Mouse (Mus musculus): Measurements from ENCODE around the gene Slc4a2. TPM values are rescaled to one million over a fixed set of nuclear protein-coding genes. Genes with fewer than 3 reads are reported as not detected.

Gene Slc4a2
- polyA plus RNA-seq, 1 experiment from 2014 or later: 11.5 TPM

GRCm38 (mm10) chr5:24475476-24476241 lies 52.0 kb downstream of the Slc4a2 start:
- H3K4me2 ChIP-seq (ENCODE audit: low read length): no peak overlapping the region
- no peak for DNase-seq (ENCODE audit: low spot score)
- WGBS: 72% methylated on average over 6 of the region's 6 CpGs

GRCm38 (mm10) chr5:24477909-24478308 lies 54.3 kb downstream of the Slc4a2 start:
- WGBS: 95% methylated on average over 9 of the region's 9 CpGs
- H3K27me3 ChIP-seq (replicated peaks; ENCODE audit: control insufficient read depth, insufficient read depth, low read length): peaks cover 21% of the 10 kb centered on the region; the same call in 1 of the 2 replicates
- no peak for DNase-seq (ENCODE audit: low spot score)

More at GRCm38 (mm10) chr5:24475476-24476241, 52.0 kb downstream of the Slc4a2 start:
- no peaks in the 10 kb centered on the region for H3K9me3 ChIP-seq (replicated peaks; ENCODE audit: control insufficient read depth, low read length)
- peaks cover 45% of the 10 kb centered on the region for H3K36me3 ChIP-seq (ENCODE audit: control insufficient read depth, insufficient read depth, low read length)
- H3K4me3 ChIP-seq (ENCODE audit: low read depth, low read length): no peak overlapping the region
- no peak overlapping the region for H3K27ac ChIP-seq (ENCODE audit: low read depth, low read length)
- H3K9ac ChIP-seq (ENCODE audit: low read length): no peak overlapping the region
- peaks cover 9% of the 10 kb centered on the region for H3K4me1 ChIP-seq (ENCODE audit: control insufficient read depth, insufficient read depth, low read length)
- H3K27me3 ChIP-seq (replicated peaks; ENCODE audit: control insufficient read depth, insufficient read depth, low read length): peaks cover 21% of the 10 kb centered on the region; the same call in 1 of the 2 replicates
- ATAC-seq: no peak

GRCm38 (mm10) chr5:24481647-24482046 lies 58.0 kb downstream of the Slc4a2 start:
- WGBS: 3% methylated on average over 3 of the region's 4 CpGs
- Histone ChIP-seq H3K36me3 (ENCODE audit: control insufficient read depth, insufficient read depth, low read length) (peaks cover 70% of the 10 kb centered on the region), H3K27me3 (replicated peaks; ENCODE audit: control insufficient read depth, insufficient read depth, low read length) (no peaks in the 10 kb centered on the region), H3K4me2 (ENCODE audit: low read length) (no peak overlapping the region), H3K27ac (ENCODE audit: low read depth, low read length) (no peak overlapping the region), H3K9ac (ENCODE audit: low read length) (no peak overlapping the region; the same call in 1 of the 2 replicates), H3K4me1 (ENCODE audit: control insufficient read depth, insufficient read depth, low read length) (peaks cover 21% of the 10 kb centered on the region), H3K9me3 (replicated peaks; ENCODE audit: control insufficient read depth, low read length) (no peaks in the 10 kb centered on the region), H3K4me3 (ENCODE audit: low read depth, low read length) (no peak overlapping the region)
- peak; percentile 87 for DNase-seq (ENCODE audit: low spot score)
- ATAC-seq: peak; percentile 56

More at GRCm38 (mm10) chr5:24477909-24478308, 54.3 kb downstream of the Slc4a2 start:
- Histone ChIP-seq H3K4me3 (ENCODE audit: low read depth, low read length) (no peak overlapping the region), H3K9me3 (replicated peaks; ENCODE audit: control insufficient read depth, low read length) (no peaks in the 10 kb centered on the region), H3K27ac (ENCODE audit: low read depth, low read length) (no peak overlapping the region), H3K36me3 (ENCODE audit: control insufficient read depth, insufficient read depth, low read length) (peaks cover 62% of the 10 kb centered on the region), H3K4me1 (ENCODE audit: control insufficient read depth, insufficient read depth, low read length) (peaks cover 14% of the 10 kb centered on the region), H3K4me2 (ENCODE audit: low read length) (no peak overlapping the region), H3K9ac (ENCODE audit: low read length) (no peak overlapping the region)
- ATAC-seq: no peak

- DNase-seq (ENCODE audit: low spot score): no peak
- Histone ChIP-seq H3K36me3 (ENCODE audit: control insufficient read depth, insufficient read depth, low read length) (peaks cover 69% of the 10 kb centered on the region), H3K27me3 (replicated peaks; ENCODE audit: control insufficient read depth, insufficient read depth, low read length) (no peaks in the 10 kb centered on the region), H3K4me3 (ENCODE audit: low read depth, low read length) (no peak overlapping the region), H3K27ac (ENCODE audit: low read depth, low read length) (no peak overlapping the region), H3K4me1 (ENCODE audit: control insufficient read depth, insufficient read depth, low read length) (peaks cover 21% of the 10 kb centered on the region), H3K9ac (ENCODE audit: low read length) (no peak overlapping the region), H3K9me3 (replicated peaks; ENCODE audit: control insufficient read depth, low read length) (no peaks in the 10 kb centered on the region), H3K4me2 (ENCODE audit: low read length) (no peak overlapping the region)
- ATAC-seq: no peak
- WGBS: 41% methylated on average over 40 of the region's 41 CpGs
Observed at GRCm38 (mm10) chr5:24482247-24483079, 58.8 kb downstream of the Slc4a2 start.

- peaks cover 21% of the 10 kb centered on the region for H3K4me1 ChIP-seq (ENCODE audit: control insufficient read depth, insufficient read depth, low read length)
- no peaks in the 10 kb centered on the region for H3K27me3 ChIP-seq (replicated peaks; ENCODE audit: control insufficient read depth, insufficient read depth, low read length)
- no peak overlapping the region for H3K9ac ChIP-seq (ENCODE audit: low read length)
- 14% methylated on average over 11 of the region's 11 CpGs for WGBS
- no peak overlapping the region for H3K27ac ChIP-seq (ENCODE audit: low read depth, low read length)
- ATAC-seq (peak; percentile 27), DNase-seq (ENCODE audit: low spot score) (peak; percentile 85)
- no peak overlapping the region for H3K4me3 ChIP-seq (ENCODE audit: low read depth, low read length)
- no peak overlapping the region for H3K4me2 ChIP-seq (ENCODE audit: low read length)
- H3K9me3 ChIP-seq (replicated peaks; ENCODE audit: control insufficient read depth, low read length): no peaks in the 10 kb centered on the region
- peaks cover 69% of the 10 kb centered on the region for H3K36me3 ChIP-seq (ENCODE audit: control insufficient read depth, insufficient read depth, low read length)
Observed at GRCm38 (mm10) chr5:24483326-24483725, 59.7 kb downstream of the Slc4a2 start.

- DNase-seq (ENCODE audit: low spot score) (peak; percentile 76), ATAC-seq (peak; percentile 35)
- Histone ChIP-seq H3K27ac (ENCODE audit: low read depth, low read length) (no peak overlapping the region), H3K4me1 (ENCODE audit: control insufficient read depth, insufficient read depth, low read length) (peaks cover 21% of the 10 kb centered on the region), H3K9me3 (replicated peaks; ENCODE audit: control insufficient read depth, low read length) (no peaks in the 10 kb centered on the region), H3K4me2 (ENCODE audit: low read length) (peak overlapping the region; percentile 46), H3K4me3 (ENCODE audit: low read depth, low read length) (0 out of 2 replicates have a peak overlapping the region, but pooled peaks have one; percentile 5), H3K27me3 (replicated peaks; ENCODE audit: control insufficient read depth, insufficient read depth, low read length) (no peaks in the 10 kb centered on the region), H3K9ac (ENCODE audit: low read length) (peak overlapping the region; percentile 47), H3K36me3 (ENCODE audit: control insufficient read depth, insufficient read depth, low read length) (peaks cover 69% of the 10 kb centered on the region)
- whole genome bisulfite sequencing: 4% methylated on average over 22 of the region's 22 CpGs
Observed at GRCm38 (mm10) chr5:24484963-24485362, 61.3 kb downstream of the Slc4a2 start.

- no peak overlapping the region for H3K27ac ChIP-seq (ENCODE audit: low read depth, low read length)
- no peaks in the 10 kb centered on the region for H3K9me3 ChIP-seq (replicated peaks; ENCODE audit: control insufficient read depth, low read length)
- peaks cover 20% of the 10 kb centered on the region for H3K4me1 ChIP-seq (ENCODE audit: control insufficient read depth, insufficient read depth, low read length)
- H3K36me3 ChIP-seq (ENCODE audit: control insufficient read depth, insufficient read depth, low read length): peaks cover 69% of the 10 kb centered on the region
- DNase-seq (ENCODE audit: low spot score): peak; percentile 92
- WGBS: 1% methylated on average over 8 of the region's 8 CpGs
- H3K4me3 ChIP-seq (ENCODE audit: low read depth, low read length): no peak overlapping the region
- H3K4me2 ChIP-seq (ENCODE audit: low read length): no peak overlapping the region
- H3K27me3 ChIP-seq (replicated peaks; ENCODE audit: control insufficient read depth, insufficient read depth, low read length): no peaks in the 10 kb centered on the region
- H3K9ac ChIP-seq (ENCODE audit: low read length): no peak overlapping the region
- ATAC-seq: no peak
Observed at GRCm38 (mm10) chr5:24486097-24486496, 62.5 kb downstream of the Slc4a2 start.

- 88% methylated on average over 5 of the region's 5 CpGs for WGBS
- H3K9ac ChIP-seq (ENCODE audit: low read length): no peak overlapping the region
- H3K27me3 ChIP-seq (replicated peaks; ENCODE audit: control insufficient read depth, insufficient read depth, low read length): no peaks in the 10 kb centered on the region
- H3K4me2 ChIP-seq (ENCODE audit: low read length): no peak overlapping the region
- ATAC-seq (no peak), DNase-seq (ENCODE audit: low spot score) (no peak)
- peaks cover 71% of the 10 kb centered on the region for H3K36me3 ChIP-seq (ENCODE audit: control insufficient read depth, insufficient read depth, low read length)
- no peaks in the 10 kb centered on the region for H3K9me3 ChIP-seq (replicated peaks; ENCODE audit: control insufficient read depth, low read length)
- H3K4me1 ChIP-seq (ENCODE audit: control insufficient read depth, insufficient read depth, low read length): peaks cover 15% of the 10 kb centered on the region
- H3K27ac ChIP-seq (ENCODE audit: low read depth, low read length): no peak overlapping the region
- no peak overlapping the region for H3K4me3 ChIP-seq (ENCODE audit: low read depth, low read length)
Observed at GRCm38 (mm10) chr5:24486738-24487137, 63.1 kb downstream of the Slc4a2 start.

All from forebrain, embryonic 14.5 days (tissue).